Mouse (Mus musculus) midbrain, postnatal 0 days (tissue): ENCODE results near the gene Gm5580. TPM values are rescaled to one million over a fixed set of nuclear protein-coding genes. Genes with fewer than 3 reads are reported as not detected.
"Not testable (repeated sequence)": the region's sequence is repeated elsewhere in the genome, so short reads cannot be mapped to it uniquely, and the experiment has no call there.

Source experiments
- ATAC-seq: fragments of 200-750 bp; cut with Nextera tagmentation; 2 replicates; pipeline ENCODE4 v1.8.0; 2017; ENCODE audit warnings: moderate number of reproducible peaks, mild to moderate bottlenecking, moderate TSS enrichment, moderate library complexity; ENCODE audit not compliant: low FRiP score
- DNase-seq: peaks from one replicate; pipeline ENCODE4 v3.0.0-alpha.2; 2015; ENCODE audit warnings: low spot score
- H3K27ac ChIP-seq: fragments of 300-500 bp; sonication (generic); 2 replicates; pipeline ENCODE4 v1.5.1; 2014; ENCODE audit warnings: low read depth, mild to moderate bottlenecking, low read length, mixed read lengths
- H3K27me3 ChIP-seq: fragments of 300-500 bp; sonication (generic); 2 replicates; pipeline ENCODE4 v1.6.1; 2014; ENCODE audit warnings: low read length, control low read depth, mixed read lengths; ENCODE audit not compliant: insufficient read depth
- H3K36me3 ChIP-seq: fragments of 300-500 bp; sonication (generic); 2 replicates; pipeline ENCODE4 v1.6.1; 2014; ENCODE audit warnings: low read length, control low read depth, mixed read lengths; ENCODE audit not compliant: insufficient read depth
- H3K4me1 ChIP-seq: fragments of 300-500 bp; sonication (generic); 2 replicates; pipeline ENCODE4 v1.6.1; 2014; ENCODE audit warnings: mild to moderate bottlenecking, control low read depth, antibody characterized with exemption, low read length, mixed read lengths; ENCODE audit not compliant: insufficient read depth
- H3K4me2 ChIP-seq: fragments of 300-500 bp; sonication (generic); 2 replicates; pipeline ENCODE4 v1.6.1; 2014; ENCODE audit warnings: low read depth, mild to moderate bottlenecking, low read length, mixed read lengths; ENCODE audit not compliant: poor library complexity, severe bottlenecking
- H3K4me3 ChIP-seq: fragments of 300-500 bp; sonication (generic); 2 replicates; pipeline ENCODE4 v1.5.1; 2014; ENCODE audit warnings: low read depth, mild to moderate bottlenecking, low read length, moderate library complexity
- H3K9ac ChIP-seq: fragments of 300-500 bp; sonication (generic); replicated peaks from 2 replicates; pipeline ENCODE4 v1.6.1; 2014; ENCODE audit warnings: mild to moderate bottlenecking, low read length, moderate library complexity, mixed read lengths; ENCODE audit not compliant: poor library complexity, severe bottlenecking
- H3K9me3 ChIP-seq: fragments of 300-500 bp; sonication (generic); 2 replicates; pipeline ENCODE4 v1.6.1; 2016; ENCODE audit warnings: low read length, control low read depth
- CTCF ChIP-seq: IDR thresholded peaks from 2 replicates; pipeline ENCODE4 v1.5.1; 2016; ENCODE audit warnings: antibody characterized with exemption, mild to moderate bottlenecking
- WGBS: fragments of 180-500 bp; shearing (Covaris S2); extraction: QIAGEN DNeasy Blood & Tissue Kit; methylation state at CpG from one replicate; pipeline ENCODE4 v1.1.7; 2014; 5-methylcytosine and 5-hydroxymethylcytosine counted together
- polyA plus RNA-seq: library from polyadenylated mRNA; unstranded; fragments of >200 nt; fragmentation: Nextera tagmentation; extraction: Ambion mirVana; gene quantifications from 2 replicates; pipeline ENCODE4 v1.2.1, GENCODE M21; 2015
- total RNA-seq: library from RNA; depleted of rRNA; stranded (reverse); fragments of >200 nt; gene quantifications from 2 replicates; pipeline ENCODE4 v1.2.3, GENCODE M21; 2014; rRNA removed

The Gm5580 gene
- total and polyA plus RNA-seq, 2 experiments from 2014 or later, result 0.27 TPM; not detected in 1

- 74% methylated on average over 3 of the region's 3 CpGs for WGBS
- no peak for ATAC-seq
- H3K9me3 ChIP-seq, result no peaks in the 10 kb centered on the region
- no peak overlapping the region for H3K27ac ChIP-seq
- no peaks in the 10 kb centered on the region for H3K36me3 ChIP-seq
- H3K9ac ChIP-seq, result no peak overlapping the region
- no peaks in the 10 kb centered on the region for H3K4me1 ChIP-seq
- no peak overlapping the region for H3K4me3 ChIP-seq
- DNase-seq, result no peak
- TF ChIP-seq CTCF, result no peak
- no peaks in the 10 kb centered on the region for H3K27me3 ChIP-seq
- H3K4me2 ChIP-seq, result no peak overlapping the region
These were observed 4.0 kb downstream of the Gm5580 start for GRCm38 (mm10) chr6:116554952-116555351.

DNA sequence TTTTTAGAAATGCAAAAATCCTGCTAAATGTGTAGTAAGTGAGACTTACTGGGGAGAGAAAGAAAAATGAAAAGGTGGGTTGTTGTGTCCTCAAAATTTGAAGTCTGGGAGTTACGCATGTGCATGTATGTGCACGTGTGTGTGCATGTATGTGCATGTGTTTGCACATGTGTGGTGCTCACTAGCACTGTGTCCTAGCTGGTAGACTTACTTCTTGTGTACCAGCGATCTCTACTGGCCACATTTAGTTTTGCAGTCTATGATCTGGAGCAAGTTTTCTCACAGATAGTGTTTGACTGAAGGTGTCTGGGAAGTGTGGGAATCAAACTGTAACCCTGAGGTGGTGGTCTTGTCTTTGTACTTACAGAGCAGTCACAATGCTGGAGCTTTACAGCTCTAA is 18.9 kb downstream of the Gm5580 start:
- H3K9me3 ChIP-seq, result no peaks in the 10 kb centered on the region
- no peak overlapping the region for H3K27ac ChIP-seq
- no peak overlapping the region for H3K9ac ChIP-seq
- DNase-seq (peak; percentile 58), ATAC-seq (no peak)
- H3K4me2 ChIP-seq, result no peak overlapping the region
- peak; percentile 76 for TF ChIP-seq CTCF
- 29% methylated on average over 3 of the region's 3 CpGs for WGBS
- H3K4me1 ChIP-seq, result no peaks in the 10 kb centered on the region
- H3K36me3 ChIP-seq, result no peaks in the 10 kb centered on the region
- no peaks in the 10 kb centered on the region for H3K27me3 ChIP-seq
- H3K4me3 ChIP-seq, result no peak overlapping the region

DNA sequence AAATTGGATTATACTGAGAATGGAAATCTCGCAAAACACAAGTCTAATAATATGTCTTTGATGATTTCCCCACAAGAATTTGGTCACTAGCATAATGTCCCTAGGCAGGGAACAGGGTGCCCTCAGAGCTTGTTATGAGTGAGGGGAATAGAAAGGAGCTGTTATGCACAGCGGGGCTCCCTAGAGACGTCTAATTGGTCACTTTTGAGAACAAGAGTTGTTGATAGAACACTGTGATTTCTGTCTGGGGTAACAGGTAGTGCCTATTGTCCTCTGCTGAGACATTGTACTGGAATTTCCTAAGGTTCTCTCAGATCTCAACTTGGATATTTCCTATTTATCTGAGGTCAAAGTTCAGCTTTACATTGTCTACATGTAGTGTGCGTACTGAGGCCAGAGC is 33.2 kb downstream of the Gm5580 start, which contains the start of gene Olfr215:
Olfr215 (minus strand) TSS at position 101 of the 400 bp plus-strand sequence.
- 41% methylated on average over 4 of the region's 4 CpGs for WGBS
- no peak within 1 kb of the TSS for H3K9ac ChIP-seq
- H3K36me3 ChIP-seq, result no peaks in the 10 kb centered on the region
- no peak for TF ChIP-seq CTCF
- DNase-seq, result no peak
- H3K27me3 ChIP-seq, result no peaks in the 10 kb centered on the region
- H3K4me2 ChIP-seq, result no peak within 1 kb of the TSS
- no peaks in the 10 kb centered on the region for H3K9me3 ChIP-seq
- no peak within 1 kb of the TSS for H3K27ac ChIP-seq
- H3K4me1 ChIP-seq, result no peaks in the 10 kb centered on the region
- no peak for ATAC-seq
- no peak within 1 kb of the TSS for H3K4me3 ChIP-seq

- H3K27me3 ChIP-seq, H3K9ac ChIP-seq, ATAC-seq, H3K27ac ChIP-seq, DNase-seq, H3K4me3 ChIP-seq, H3K36me3 ChIP-seq, H3K4me2 ChIP-seq, H3K4me1 ChIP-seq, H3K9me3 ChIP-seq: not testable (repeated sequence)
These were observed 50.0 kb downstream of the Gm5580 start for GRCm38 (mm10) chr6:116600969-116601368.

Other genes with a start within 250 kb of the Gm5580 start
- gene March8, start 213.1 kb upstream of the Gm5580 start, total RNA-seq, result 90.9 and 120 TPM in 2 replicates
- 34.2 and 38.2 TPM in 2 replicates for gene March8, start 213.1 kb upstream of the Gm5580 start, polyA plus RNA-seq
- 0.57 and 1.6 TPM in 2 replicates for gene Alox5, start 90.0 kb upstream of the Gm5580 start, total RNA-seq
- gene Alox5, start 90.0 kb upstream of the Gm5580 start, polyA plus RNA-seq, result 0.48 and 0.74 TPM in 2 replicates
- not detected in 2 replicates for gene Olfr211, start 62.0 kb upstream of the Gm5580 start, total RNA-seq
- gene Olfr211, start 62.0 kb upstream of the Gm5580 start, polyA plus RNA-seq, result not detected in 2 replicates
- gene Olfr212, start 44.6 kb upstream of the Gm5580 start, total RNA-seq, result not detected in 2 replicates
- 0.07 TPM in 1 of 2 replicates, not detected in the other for gene Olfr212, start 44.6 kb upstream of the Gm5580 start, polyA plus RNA-seq
- not detected in 2 replicates for gene Olfr213, start 12.7 kb upstream of the Gm5580 start, total RNA-seq
- not detected in 2 replicates for gene Olfr213, start 12.7 kb upstream of the Gm5580 start, polyA plus RNA-seq
- 0.99 TPM in 1 of 2 replicates, not detected in the other for gene Olfr214, start 3.1 kb downstream of the Gm5580 start, total RNA-seq
- not detected in 2 replicates for gene Olfr214, start 3.1 kb downstream of the Gm5580 start, polyA plus RNA-seq
- 0.05 TPM in 1 of 2 replicates, not detected in the other for gene Olfr215, start 33.1 kb downstream of the Gm5580 start, total RNA-seq
- gene Olfr215, start 33.1 kb downstream of the Gm5580 start, polyA plus RNA-seq, result not detected in 2 replicates
- 62.8 and 64.5 TPM in 2 replicates for gene Zfp422, start 77.9 kb downstream of the Gm5580 start, total RNA-seq
- 95.0 and 96.4 TPM in 2 replicates for gene Zfp422, start 77.9 kb downstream of the Gm5580 start, polyA plus RNA-seq
- gene Depp1, start 99.5 kb downstream of the Gm5580 start, total RNA-seq, result 1.4 and 5.0 TPM in 2 replicates
- gene Depp1, start 99.5 kb downstream of the Gm5580 start, polyA plus RNA-seq, result 3.1 TPM in 2 replicates
- gene Rassf4, start 122.8 kb downstream of the Gm5580 start, total RNA-seq, result 6.7 and 7.0 TPM in 2 replicates
- gene Rassf4, start 122.8 kb downstream of the Gm5580 start, polyA plus RNA-seq, result 8.1 and 10.4 TPM in 2 replicates
- 0.19 and 1.4 TPM in 2 replicates for gene Tmem72, start 165.8 kb downstream of the Gm5580 start, total RNA-seq
- gene Tmem72, start 165.8 kb downstream of the Gm5580 start, polyA plus RNA-seq, result 0.02 and 0.14 TPM in 2 replicates